Mouse (Mus musculus) ES-Bruce4 (cell line): Measurements from ENCODE around the gene Pdzd7.

Experiments used
- CTCF ChIP-seq: IDR thresholded peaks from one replicate; pipeline ENCODE4 v1.8.1; 2011; ENCODE audit warnings: low read depth, low read length
- EP300 ChIP-seq: IDR thresholded peaks from 2 replicates; pipeline ENCODE4 v1.6.1; 2011; ENCODE audit warnings: low read depth, low read length; ENCODE audit not compliant: insufficient read depth

GRCm38 (mm10) chr19:45026958-45027670, 18.4 kb downstream of the Pdzd7 start:
- TF ChIP-seq CTCF (no peak), EP300 (no peak)
